Mouse (Mus musculus): Measurements from ENCODE around the gene Sap18b.

GRCm38 (mm10) chr8:95806461-95807191, 18.5 kb upstream of the Sap18b start:
- TF ChIP-seq POLR2A (IDR thresholded peaks at IDR 0.05; ENCODE audit: borderline replicate concordance, extremely low read depth, insufficient read depth, insufficient read length, poor library complexity, severe bottlenecking) (no peak), CTCF (IDR thresholded peaks at IDR 0.05; ENCODE audit: borderline replicate concordance, extremely low read depth, insufficient read depth, insufficient read length) (no peak)
